Mouse (Mus musculus) ovary, postnatal 14 days (tissue): ENCODE measurements around the gene Wdr64.

Source experiments
- DNase-seq: peaks from one replicate; pipeline ENCODE4 v3.0.0; 2022; ENCODE audit warnings: low spot score

The Wdr64 gene

DNA sequence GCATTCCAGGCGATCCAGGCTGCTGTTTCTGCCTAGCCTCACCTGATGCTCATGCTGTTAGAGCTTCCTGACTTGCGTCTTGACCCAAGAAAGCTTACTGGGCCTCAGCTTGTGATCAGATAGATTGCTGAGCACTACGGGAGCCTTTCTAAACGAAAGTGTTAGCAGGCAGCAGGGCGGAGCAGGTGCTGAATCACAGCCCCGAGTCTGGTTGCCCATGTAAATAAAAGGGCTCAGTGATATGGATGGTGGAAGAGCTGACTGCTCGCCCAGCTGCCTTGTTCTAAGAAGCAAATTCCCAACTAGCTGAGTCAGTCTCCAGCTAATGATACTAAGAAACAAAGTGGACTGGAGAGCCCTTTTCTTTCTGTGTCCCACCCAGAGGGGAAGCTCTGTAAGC, 27.4 kb downstream of the Wdr64 start:
- DNase-seq, result no peak

DNA sequence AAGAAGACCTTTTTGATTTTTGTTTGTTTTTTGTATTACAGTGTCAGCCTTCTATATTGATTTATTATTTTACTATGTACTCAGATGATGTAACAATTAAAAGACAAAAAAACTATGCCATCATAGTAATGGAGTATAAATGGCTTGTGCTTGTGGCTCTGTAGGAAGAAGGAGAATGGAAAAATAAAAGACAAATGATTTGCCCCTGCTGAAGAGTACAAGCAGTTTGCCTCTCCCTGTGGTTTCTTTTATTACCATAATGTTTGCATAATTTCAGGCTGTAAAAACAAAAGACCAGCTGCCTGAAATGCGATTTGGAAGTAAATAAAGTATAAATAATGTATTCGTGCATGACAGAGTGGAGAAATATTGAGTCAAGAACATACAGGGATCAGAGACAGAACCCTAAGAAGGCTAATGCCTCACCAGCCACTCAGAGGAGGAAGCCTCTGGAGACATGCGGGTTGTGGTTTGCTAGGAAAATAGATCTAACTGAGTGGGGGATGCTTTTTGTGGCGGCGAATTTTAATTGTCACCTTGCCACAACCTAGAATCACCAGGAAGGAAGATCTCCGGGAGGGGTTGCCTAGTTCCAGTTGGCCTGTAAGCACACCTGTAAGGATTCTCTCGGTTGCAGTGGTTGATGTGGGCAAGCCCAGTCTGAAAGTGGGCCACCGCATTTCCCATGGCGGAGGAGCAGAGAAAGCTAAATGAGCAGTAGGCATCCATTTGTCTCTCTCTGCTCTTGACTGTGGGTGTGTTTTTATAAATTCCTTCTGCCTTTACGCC, 56.4 kb downstream of the Wdr64 start:
- no peak for DNase-seq

DNA sequence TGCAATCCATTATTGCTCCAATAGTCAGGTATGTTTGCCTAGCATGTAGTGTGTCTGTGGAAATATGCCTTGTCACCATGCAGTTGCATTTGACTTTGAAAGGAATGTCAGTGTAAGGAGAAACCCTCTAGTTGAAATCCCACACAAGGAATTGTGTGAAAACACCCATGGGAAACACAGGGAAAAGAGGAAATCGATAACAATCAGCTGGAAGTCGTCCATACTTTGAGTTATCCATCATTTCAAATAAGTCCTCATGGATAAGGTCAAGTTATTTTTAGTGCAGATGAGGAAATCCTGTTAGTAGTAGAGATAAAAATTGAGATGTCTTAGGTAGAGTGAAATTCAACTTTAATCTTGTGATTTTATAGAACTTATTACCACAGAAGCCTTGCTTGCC, 96.3 kb downstream of the Wdr64 start:
- no peak for DNase-seq

DNA sequence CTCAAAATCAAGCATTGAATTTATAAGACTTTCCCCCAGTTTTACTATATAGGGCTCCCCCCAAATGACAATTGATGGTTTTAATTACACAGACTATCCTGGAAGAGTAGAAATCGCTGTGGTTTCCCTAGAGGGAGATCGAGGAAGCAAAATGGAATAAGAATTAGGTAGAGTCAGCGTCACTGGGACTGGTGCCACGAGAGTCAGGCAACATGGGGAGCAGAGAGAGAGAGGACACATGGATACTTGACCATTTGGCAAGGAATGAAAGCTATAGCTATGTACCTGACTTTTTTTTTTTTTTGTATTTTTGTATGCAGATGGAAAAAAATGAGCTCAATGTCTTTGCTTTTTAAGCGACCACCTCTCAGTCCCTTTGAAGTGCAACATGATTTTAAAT, 110.0 kb downstream of the Wdr64 start:
- no peak for DNase-seq

DNA sequence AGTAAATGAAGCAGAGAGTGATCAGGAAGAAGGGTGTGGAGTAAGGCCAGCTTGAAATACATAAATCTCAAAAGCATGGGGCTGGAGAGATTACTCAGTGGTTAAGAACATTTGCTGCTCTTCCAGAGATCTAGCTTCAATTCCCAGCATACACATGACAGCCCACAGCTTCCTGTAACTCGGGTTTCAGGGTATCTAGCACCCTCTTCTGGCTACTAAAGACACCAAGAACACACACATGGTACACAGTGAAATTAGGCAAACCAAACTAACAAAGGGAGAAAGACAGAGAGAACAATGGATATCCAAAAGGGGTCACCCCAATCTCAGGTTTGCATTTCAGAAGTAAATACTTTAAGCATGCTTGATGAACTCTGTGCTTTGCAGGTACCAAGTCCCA, 113.2 kb downstream of the Wdr64 start:
- DNase-seq, result no peak

DNA sequence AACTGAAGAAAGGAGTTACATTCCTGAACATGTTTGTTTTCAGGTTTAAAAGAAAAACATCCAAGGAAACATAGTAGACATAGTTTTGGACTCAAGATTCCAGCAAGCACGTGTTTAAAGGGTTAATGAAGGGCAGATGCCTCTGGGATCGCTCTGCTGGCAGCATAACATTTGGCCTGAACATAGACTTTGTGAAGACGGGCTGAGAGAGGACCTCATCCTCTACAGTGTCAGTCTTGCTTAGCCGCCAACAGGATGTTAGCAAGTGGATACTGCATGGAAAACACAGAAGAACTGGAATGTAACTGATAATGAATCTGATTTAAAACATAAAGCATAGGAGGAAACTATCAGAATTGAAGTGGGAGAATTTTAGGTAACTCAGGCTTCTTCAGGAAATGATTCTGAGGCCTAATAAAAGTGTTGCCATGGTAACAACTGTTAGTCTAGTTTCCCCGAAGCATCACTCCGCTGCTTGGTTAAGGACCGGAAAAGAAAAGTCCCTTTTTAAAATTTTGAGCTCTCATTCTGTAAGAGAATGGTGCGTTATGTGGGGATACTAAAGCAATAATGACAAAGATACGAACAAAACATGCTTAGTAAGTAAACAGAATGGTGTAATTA, 125.5 kb downstream of the Wdr64 start:
- DNase-seq, result no peak

DNA sequence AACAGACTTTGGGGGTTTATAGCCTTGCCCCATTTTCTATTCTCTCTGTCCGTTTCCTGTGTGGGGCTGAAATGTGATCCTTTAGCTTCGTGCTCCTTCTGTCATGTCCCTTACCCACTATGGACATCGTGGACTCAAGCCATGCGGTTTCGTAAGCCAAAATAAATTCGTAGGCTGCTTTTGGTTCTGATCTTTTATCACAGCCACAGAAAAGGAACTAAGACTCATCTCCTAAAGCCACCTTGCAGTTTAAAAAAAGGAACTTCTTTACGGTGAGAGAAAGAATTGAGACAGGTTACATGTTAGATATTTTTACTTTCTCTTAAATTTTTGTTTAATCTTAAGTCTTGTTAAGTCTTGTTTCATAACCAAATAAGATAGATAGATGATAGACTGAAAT, 130.1 kb downstream of the Wdr64 start:
- DNase-seq, result no peak

DNA sequence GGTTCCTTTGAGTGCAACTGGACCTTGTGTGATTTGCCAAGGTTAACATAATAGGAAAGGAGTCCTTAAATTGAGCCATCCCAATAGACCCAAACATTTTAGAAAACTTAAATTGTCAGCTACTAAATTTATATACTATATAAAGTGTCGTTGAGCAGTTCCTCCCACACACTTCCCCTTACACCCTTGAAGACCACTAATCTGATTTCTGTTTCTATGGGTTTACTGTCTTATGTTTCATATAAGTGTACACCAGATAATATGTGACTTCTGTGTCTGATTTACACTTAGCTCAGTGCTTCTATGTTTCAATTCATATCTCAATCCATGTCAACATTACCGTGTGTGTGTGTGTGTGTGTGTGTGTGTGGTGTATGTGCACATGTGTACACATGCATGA, 130.8 kb downstream of the Wdr64 start:
- DNase-seq, result no peak

DNA sequence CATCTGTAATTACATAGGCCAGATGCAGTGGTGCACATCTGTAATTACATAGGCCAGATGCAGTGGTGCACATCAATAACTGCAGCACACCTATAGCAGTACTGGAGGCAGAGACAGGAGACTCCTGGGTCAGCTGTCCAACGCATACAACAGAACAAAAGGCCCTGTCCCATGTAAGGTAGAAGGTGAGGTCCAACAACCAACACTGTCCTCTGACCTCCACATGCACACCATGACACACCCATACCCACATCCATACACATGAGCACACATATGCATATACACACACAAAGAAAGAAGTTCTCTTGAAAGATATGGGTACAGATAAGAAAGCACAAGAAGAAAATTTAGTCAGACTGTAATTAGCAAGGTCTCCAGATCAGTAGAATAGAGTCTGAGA, 157.1 kb downstream of the Wdr64 start:
- DNase-seq, result no peak
